ENCODE assay signal across 8 mouse cellular contexts in genomic region chr3:84314651-84315191, GRCm38 (mm10). TPM values are rescaled to one million over a fixed set of nuclear protein-coding genes. Genes with fewer than 3 reads are reported as not detected.
DNase-seq lines count a peak whose midpoint lies in the region; ATAC-seq lines count a peak whose summit lies in the region.

No protein-coding gene starts in this region.

- H3K9me3 ChIP-seq in forebrain, embryonic 15.5 days = no peaks in the 10 kb centered on the region
- H3K9me3 ChIP-seq in hindbrain, embryonic 12.5 days (replicated peaks) = no peaks in the 10 kb centered on the region

- H3K27me3 ChIP-seq in forebrain, embryonic 15.5 days = no peaks in the 10 kb centered on the region
- H3K27me3 ChIP-seq in hindbrain, embryonic 12.5 days = 0 out of 2 replicates have a peak, but pooled peaks cover 5% of the 10 kb centered on the region

- H3K27ac ChIP-seq in forebrain, embryonic 15.5 days (replicated peaks) = peak overlapping the region; percentile 38
- H3K27ac ChIP-seq in hindbrain, embryonic 12.5 days = no peak overlapping the region

- H3K9ac ChIP-seq in forebrain, embryonic 15.5 days (replicated peaks) = no peak overlapping the region
- no peak overlapping the region for H3K9ac ChIP-seq in hindbrain, embryonic 12.5 days

- no peak overlapping the region for H3K4me3 ChIP-seq in forebrain, embryonic 15.5 days
- H3K4me3 ChIP-seq in hindbrain, embryonic 12.5 days = no peak overlapping the region

- H3K4me1 ChIP-seq in forebrain, embryonic 15.5 days = peaks cover 17% of the 10 kb centered on the region
- peaks cover 9% of the 10 kb centered on the region for H3K4me1 ChIP-seq in hindbrain, embryonic 12.5 days

- H3K36me3 ChIP-seq in forebrain, embryonic 15.5 days = no peaks in the 10 kb centered on the region
- no peaks in the 10 kb centered on the region for H3K36me3 ChIP-seq in hindbrain, embryonic 12.5 days

- ATAC-seq in forebrain, embryonic 15.5 days (replicated peaks) = peak; percentile 83
- ATAC-seq in hindbrain, embryonic 12.5 days (ENCODE audit: low FRiP score) = peak; percentile 75

- DNase-seq in left cerebral cortex, adult 11 months (ENCODE audit: low spot score) = peak; percentile 47
- no peak for DNase-seq in left cerebral cortex, adult 8-10 months (ENCODE audit: low spot score in 2 of 2)
- peak; percentile 35 for DNase-seq in cerebellum, adult 11 months
- DNase-seq in layer of hippocampus, postnatal 14 days (ENCODE audit: low spot score in 2 of 2) = peak; percentile 50 to 89
- peak; percentile 87 for DNase-seq in lung, postnatal 10 days
- peak; percentile 88 for DNase-seq in retina, postnatal 1 day

- WGBS in forebrain, embryonic 15.5 days = 20% methylated on average over 8 of the region's 8 CpGs
- WGBS in hindbrain, embryonic 12.5 days = 38% methylated on average over 8 of the region's 8 CpGs

- peak overlapping the region; percentile 32 for H3K4me2 ChIP-seq in forebrain, embryonic 15.5 days (replicated peaks)
- peak overlapping the region; percentile 34 for H3K4me2 ChIP-seq in hindbrain, embryonic 12.5 days (replicated peaks)

RNA-seq across cellular contexts. Expression of gene Trim2, which starts 8.0 kb away (rescaled TPM):
- total RNA-seq in left cerebral cortex, adult 8-10 months (2022) = 100 to 1,000 TPM; 252 to 273 (median 260) TPM
- 188 and 194 TPM in 2 replicates for polyA plus RNA-seq in forebrain, embryonic 15.5 days (2015; fragmentation: Nextera tagmentation; extraction: Ambion mirVana)
- 121 and 125 TPM in 2 replicates for polyA plus RNA-seq in hindbrain, embryonic 12.5 days (2016; fragmentation: Nextera tagmentation; extraction: Ambion mirVana)
- total RNA-seq in layer of hippocampus, postnatal 14 days (2021) = 100 to 1,000 TPM; 329 to 334 TPM

Comparison
In these comparisons a context has a peak if more than half of its experiments do, and no peak if none do; other contexts are left out.
1. DNase-seq: peak in left cerebral cortex, adult 11 months (single experiment), cerebellum, adult 11 months (single experiment), layer of hippocampus, postnatal 14 days (2 of 2), lung, postnatal 10 days (single experiment) and retina, postnatal 1 day (single experiment); none in left cerebral cortex, adult 8-10 months (0 of 2).